Mouse (Mus musculus): ENCODE results near the gene Hps4. TPM values are rescaled to one million over a fixed set of nuclear protein-coding genes. Genes with fewer than 3 reads are reported as not detected.

Gene Hps4
- polyA plus RNA-seq, 1 experiment from 2014 or later: 26.2 TPM

DNA sequence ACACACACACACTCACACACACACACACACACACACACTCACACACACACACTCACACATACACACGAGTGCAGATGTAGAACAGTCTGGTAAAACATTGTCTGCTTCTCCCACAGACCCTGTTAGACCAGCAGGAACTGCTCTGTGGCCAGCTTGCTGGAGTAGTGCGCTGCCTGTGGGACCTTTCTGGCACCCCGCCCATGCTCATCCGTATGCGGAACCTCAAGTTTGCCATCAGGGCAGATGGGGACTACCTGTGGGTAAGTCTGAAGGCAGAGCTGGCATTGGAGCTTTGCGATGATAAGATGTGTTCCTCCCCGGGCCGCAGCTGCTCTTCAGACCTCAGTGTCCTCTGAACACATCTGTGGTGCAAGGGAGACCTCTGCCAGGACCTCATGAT lies 6.3 kb downstream of the Hps4 start:
- Histone ChIP-seq H3K9ac (ENCODE audit: low read length) (no peak overlapping the region), H3K27ac (ENCODE audit: low read depth, low read length) (no peak overlapping the region), H3K36me3 (ENCODE audit: control insufficient read depth, insufficient read depth, low read length) (peaks cover 61% of the 10 kb centered on the region), H3K4me3 (ENCODE audit: low read depth, low read length) (no peak overlapping the region), H3K27me3 (replicated peaks; ENCODE audit: control insufficient read depth, insufficient read depth, low read length) (no peaks in the 10 kb centered on the region), H3K4me1 (ENCODE audit: control insufficient read depth, insufficient read depth, low read length) (peaks cover 3% of the 10 kb centered on the region; the same call in 1 of the 2 replicates), H3K4me2 (ENCODE audit: low read length) (no peak overlapping the region), H3K9me3 (replicated peaks; ENCODE audit: control insufficient read depth, low read length) (no peaks in the 10 kb centered on the region)
- WGBS: 92% methylated on average over 8 of the region's 8 CpGs
- ATAC-seq (no peak), DNase-seq (ENCODE audit: low spot score) (no peak)

GRCm38 (mm10) chr5:112355493-112355892 lies 12.6 kb downstream of the Hps4 start:
- H3K27ac ChIP-seq (ENCODE audit: low read depth, low read length): no peak overlapping the region
- H3K27me3 ChIP-seq (replicated peaks; ENCODE audit: control insufficient read depth, insufficient read depth, low read length): no peaks in the 10 kb centered on the region
- no peak overlapping the region for H3K4me3 ChIP-seq (ENCODE audit: low read depth, low read length)
- no peak overlapping the region for H3K4me2 ChIP-seq (ENCODE audit: low read length)
- H3K4me1 ChIP-seq (ENCODE audit: control insufficient read depth, insufficient read depth, low read length): no peaks in the 10 kb centered on the region
- H3K36me3 ChIP-seq (ENCODE audit: control insufficient read depth, insufficient read depth, low read length): peaks cover 63% of the 10 kb centered on the region
- WGBS: 92% methylated on average over 6 of the region's 6 CpGs
- DNase-seq (ENCODE audit: low spot score): no peak
- no peak overlapping the region for H3K9ac ChIP-seq (ENCODE audit: low read length)
- ATAC-seq: no peak
- H3K9me3 ChIP-seq (replicated peaks; ENCODE audit: control insufficient read depth, low read length): no peaks in the 10 kb centered on the region

GRCm38 (mm10) chr5:112355910-112356309 lies 13.0 kb downstream of the Hps4 start, which contains the start of gene Gm6583:
Gene Gm6583 (minus strand): TSS chr5:112356033.
- H3K27me3 ChIP-seq (replicated peaks; ENCODE audit: control insufficient read depth, insufficient read depth, low read length): no peaks in the 10 kb centered on the region
- no peak for ATAC-seq
- peaks cover 60% of the 10 kb centered on the region for H3K36me3 ChIP-seq (ENCODE audit: control insufficient read depth, insufficient read depth, low read length)
- DNase-seq (ENCODE audit: low spot score): no peak
- no peak within 1 kb of the TSS for H3K27ac ChIP-seq (ENCODE audit: low read depth, low read length)
- no peak within 1 kb of the TSS for H3K4me3 ChIP-seq (ENCODE audit: low read depth, low read length)
- no peak within 1 kb of the TSS for H3K9ac ChIP-seq (ENCODE audit: low read length)
- 61% methylated on average over 12 of the region's 13 CpGs for WGBS
- no peaks in the 10 kb centered on the region for H3K9me3 ChIP-seq (replicated peaks; ENCODE audit: control insufficient read depth, low read length)
- no peak within 1 kb of the TSS for H3K4me2 ChIP-seq (ENCODE audit: low read length)
- no peaks in the 10 kb centered on the region for H3K4me1 ChIP-seq (ENCODE audit: control insufficient read depth, insufficient read depth, low read length)

- DNase-seq (ENCODE audit: low spot score) (no peak), ATAC-seq (no peak)
- WGBS: 95% methylated on average over 9 of the region's 9 CpGs
- no peak overlapping the region for H3K4me3 ChIP-seq (ENCODE audit: low read depth, low read length)
- no peak overlapping the region for H3K9ac ChIP-seq (ENCODE audit: low read length)
- no peak overlapping the region for H3K27ac ChIP-seq (ENCODE audit: low read depth, low read length)
- no peaks in the 10 kb centered on the region for H3K4me1 ChIP-seq (ENCODE audit: control insufficient read depth, insufficient read depth, low read length)
- H3K27me3 ChIP-seq (replicated peaks; ENCODE audit: control insufficient read depth, insufficient read depth, low read length): no peaks in the 10 kb centered on the region
- no peak overlapping the region for H3K4me2 ChIP-seq (ENCODE audit: low read length)
- H3K36me3 ChIP-seq (ENCODE audit: control insufficient read depth, insufficient read depth, low read length): peaks cover 57% of the 10 kb centered on the region
- no peaks in the 10 kb centered on the region for H3K9me3 ChIP-seq (replicated peaks; ENCODE audit: control insufficient read depth, low read length)
Measured at GRCm38 (mm10) chr5:112356322-112356721, 13.4 kb downstream of the Hps4 start.

DNA sequence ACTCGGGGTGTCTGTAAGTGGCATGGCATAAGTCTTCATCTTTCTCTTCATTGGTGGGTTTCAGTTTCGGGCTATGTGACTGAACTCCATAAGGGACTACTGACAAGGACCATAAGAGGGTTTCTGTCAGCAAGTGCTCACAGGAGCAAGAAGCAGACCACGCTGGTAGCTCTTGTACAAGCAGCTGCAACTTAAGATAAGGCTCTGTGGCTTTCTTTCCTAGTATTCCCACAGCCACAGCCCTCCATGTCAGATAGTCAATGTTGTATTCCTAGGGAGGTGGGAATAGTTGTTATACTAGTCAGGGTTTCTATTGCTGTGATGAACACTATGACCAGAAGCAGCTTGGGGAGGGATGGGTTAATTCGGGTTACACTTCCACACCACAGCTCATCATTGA lies 16.6 kb downstream of the Hps4 start:
- Histone ChIP-seq H3K9ac (ENCODE audit: low read length) (no peak overlapping the region), H3K4me3 (ENCODE audit: low read depth, low read length) (no peak overlapping the region), H3K4me1 (ENCODE audit: control insufficient read depth, insufficient read depth, low read length) (no peaks in the 10 kb centered on the region), H3K36me3 (ENCODE audit: control insufficient read depth, insufficient read depth, low read length) (peaks cover 55% of the 10 kb centered on the region), H3K27ac (ENCODE audit: low read depth, low read length) (no peak overlapping the region), H3K4me2 (ENCODE audit: low read length) (no peak overlapping the region), H3K9me3 (replicated peaks; ENCODE audit: control insufficient read depth, low read length) (no peaks in the 10 kb centered on the region), H3K27me3 (replicated peaks; ENCODE audit: control insufficient read depth, insufficient read depth, low read length) (no peaks in the 10 kb centered on the region)
- ATAC-seq (no peak), DNase-seq (ENCODE audit: low spot score) (no peak)
- WGBS: 93% methylated on average over 4 of the region's 4 CpGs

DNA sequence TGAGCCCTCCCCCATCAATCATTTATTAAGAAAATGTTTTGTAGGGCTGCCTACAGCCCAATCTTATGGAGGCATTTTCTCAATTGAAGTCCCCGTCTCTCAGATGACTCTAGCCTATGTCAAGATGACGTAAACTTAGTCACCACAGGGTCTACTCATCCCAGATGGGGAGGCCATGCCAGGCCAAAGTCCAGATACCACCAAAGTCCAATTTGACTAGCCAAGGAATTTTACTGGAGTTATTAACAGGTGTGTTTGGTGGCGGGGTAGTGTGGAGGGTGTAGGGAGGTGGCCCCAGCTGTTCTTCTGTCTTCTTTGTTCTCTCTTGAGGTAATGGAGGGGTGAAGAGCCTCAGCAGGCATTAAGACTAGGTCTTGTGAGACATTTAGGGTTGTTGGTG lies 17.2 kb downstream of the Hps4 start:
- DNase-seq (ENCODE audit: low spot score) (no peak), ATAC-seq (no peak)
- H3K27ac ChIP-seq (ENCODE audit: low read depth, low read length): no peak overlapping the region
- H3K27me3 ChIP-seq (replicated peaks; ENCODE audit: control insufficient read depth, insufficient read depth, low read length): no peaks in the 10 kb centered on the region
- no peak overlapping the region for H3K4me2 ChIP-seq (ENCODE audit: low read length)
- H3K4me1 ChIP-seq (ENCODE audit: control insufficient read depth, insufficient read depth, low read length): no peaks in the 10 kb centered on the region
- H3K9me3 ChIP-seq (replicated peaks; ENCODE audit: control insufficient read depth, low read length): no peaks in the 10 kb centered on the region
- H3K36me3 ChIP-seq (ENCODE audit: control insufficient read depth, insufficient read depth, low read length): peaks cover 55% of the 10 kb centered on the region
- WGBS: 96% methylated on average over 3 of the region's 3 CpGs
- no peak overlapping the region for H3K4me3 ChIP-seq (ENCODE audit: low read depth, low read length)
- H3K9ac ChIP-seq (ENCODE audit: low read length): no peak overlapping the region

DNA sequence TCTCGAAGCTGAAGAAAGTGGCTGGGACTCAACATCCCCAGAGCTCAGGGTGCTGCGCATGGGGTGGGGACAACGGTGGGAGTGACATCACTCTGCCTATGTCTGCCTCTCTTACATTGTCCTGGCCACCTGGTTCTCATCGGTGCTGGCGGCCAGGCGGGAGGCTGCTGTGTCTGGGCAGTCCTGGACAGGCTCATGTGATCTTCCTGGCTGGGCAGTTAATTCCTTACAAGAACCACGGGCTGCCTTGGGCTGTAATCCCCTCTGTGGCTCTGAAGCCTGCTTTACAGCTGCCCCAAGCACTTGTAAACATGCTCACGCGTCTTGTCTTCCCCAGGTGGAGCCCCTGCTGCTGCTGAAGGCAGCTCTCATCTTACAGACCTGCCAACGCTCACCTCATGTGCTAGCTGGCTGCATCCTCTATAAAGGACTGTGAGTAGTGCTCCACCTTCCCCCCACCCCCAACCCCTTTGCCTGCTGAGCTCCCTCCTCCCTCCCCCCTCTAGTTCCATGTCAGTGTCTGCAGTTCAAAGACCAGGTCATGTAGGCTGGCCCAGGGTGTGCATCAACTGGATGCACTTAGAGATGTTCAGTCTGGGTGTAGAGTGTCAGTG lies 21.4 kb downstream of the Hps4 start:
- no peaks in the 10 kb centered on the region for H3K27me3 ChIP-seq (replicated peaks; ENCODE audit: control insufficient read depth, insufficient read depth, low read length)
- H3K27ac ChIP-seq (ENCODE audit: low read depth, low read length): no peak overlapping the region
- no peak overlapping the region for H3K4me2 ChIP-seq (ENCODE audit: low read length)
- no peak overlapping the region for H3K4me3 ChIP-seq (ENCODE audit: low read depth, low read length)
- ATAC-seq (no peak), DNase-seq (ENCODE audit: low spot score) (no peak)
- peaks cover 66% of the 10 kb centered on the region for H3K36me3 ChIP-seq (ENCODE audit: control insufficient read depth, insufficient read depth, low read length)
- WGBS: 79% methylated on average over 10 of the region's 10 CpGs
- no peaks in the 10 kb centered on the region for H3K4me1 ChIP-seq (ENCODE audit: control insufficient read depth, insufficient read depth, low read length)
- H3K9me3 ChIP-seq (replicated peaks; ENCODE audit: control insufficient read depth, low read length): no peaks in the 10 kb centered on the region
- no peak overlapping the region for H3K9ac ChIP-seq (ENCODE audit: low read length)

- Histone ChIP-seq H3K9me3 (replicated peaks; ENCODE audit: control insufficient read depth, low read length) (no peaks in the 10 kb centered on the region), H3K27me3 (replicated peaks; ENCODE audit: control insufficient read depth, insufficient read depth, low read length) (no peaks in the 10 kb centered on the region), H3K4me1 (ENCODE audit: control insufficient read depth, insufficient read depth, low read length) (peaks cover 12% of the 10 kb centered on the region), H3K4me3 (ENCODE audit: low read depth, low read length) (no peak overlapping the region), H3K36me3 (ENCODE audit: control insufficient read depth, insufficient read depth, low read length) (peaks cover 81% of the 10 kb centered on the region), H3K9ac (ENCODE audit: low read length) (no peak overlapping the region), H3K4me2 (ENCODE audit: low read length) (no peak overlapping the region), H3K27ac (ENCODE audit: low read depth, low read length) (no peak overlapping the region)
- no peak for DNase-seq (ENCODE audit: low spot score)
- WGBS: 93% methylated on average over 6 of the region's 6 CpGs
- ATAC-seq: no peak
Measured at GRCm38 (mm10) chr5:112366879-112367278, 24.0 kb downstream of the Hps4 start.

GRCm38 (mm10) chr5:112367338-112367737 lies 24.5 kb downstream of the Hps4 start:
- Histone ChIP-seq H3K4me2 (ENCODE audit: low read length) (no peak overlapping the region), H3K9ac (ENCODE audit: low read length) (no peak overlapping the region), H3K9me3 (replicated peaks; ENCODE audit: control insufficient read depth, low read length) (no peaks in the 10 kb centered on the region), H3K27ac (ENCODE audit: low read depth, low read length) (no peak overlapping the region), H3K27me3 (replicated peaks; ENCODE audit: control insufficient read depth, insufficient read depth, low read length) (no peaks in the 10 kb centered on the region), H3K4me3 (ENCODE audit: low read depth, low read length) (no peak overlapping the region), H3K4me1 (ENCODE audit: control insufficient read depth, insufficient read depth, low read length) (peaks cover 16% of the 10 kb centered on the region), H3K36me3 (ENCODE audit: control insufficient read depth, insufficient read depth, low read length) (peaks cover 77% of the 10 kb centered on the region)
- ATAC-seq (no peak), DNase-seq (ENCODE audit: low spot score) (no peak)
- 90% methylated on average over 4 of the region's 4 CpGs for WGBS
